Mouse (Mus musculus): ENCODE measurements around the gene Reln.

The Reln gene

GRCm38 (mm10) chr5:22118456-22118855 is 226.0 kb downstream of the Reln start:
- no peak for DNase-seq (ENCODE audit: low spot score)

DNA sequence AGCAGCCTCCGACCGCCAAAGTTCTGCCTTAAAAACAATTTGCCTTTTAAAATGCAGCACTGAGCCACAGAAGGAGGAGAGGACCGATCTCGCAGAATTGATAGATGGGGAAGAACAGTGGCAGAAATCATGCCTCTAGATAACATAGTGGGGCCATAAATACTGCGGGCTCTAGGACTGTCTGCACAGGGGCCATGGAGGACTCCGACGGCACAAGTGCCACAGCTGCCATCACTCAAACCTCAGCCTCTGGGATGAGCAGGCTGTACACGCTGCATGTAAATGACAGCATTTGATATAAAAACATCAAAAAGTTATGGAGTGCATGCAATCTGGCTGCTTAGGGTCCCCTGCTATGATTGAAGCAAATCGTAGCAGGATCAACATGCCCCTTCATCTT is 227.6 kb downstream of the Reln start:
- no peak for DNase-seq (ENCODE audit: low spot score)

GRCm38 (mm10) chr5:22106811-22107485 is 237.6 kb downstream of the Reln start:
- DNase-seq (ENCODE audit: low spot score), result no peak

DNA sequence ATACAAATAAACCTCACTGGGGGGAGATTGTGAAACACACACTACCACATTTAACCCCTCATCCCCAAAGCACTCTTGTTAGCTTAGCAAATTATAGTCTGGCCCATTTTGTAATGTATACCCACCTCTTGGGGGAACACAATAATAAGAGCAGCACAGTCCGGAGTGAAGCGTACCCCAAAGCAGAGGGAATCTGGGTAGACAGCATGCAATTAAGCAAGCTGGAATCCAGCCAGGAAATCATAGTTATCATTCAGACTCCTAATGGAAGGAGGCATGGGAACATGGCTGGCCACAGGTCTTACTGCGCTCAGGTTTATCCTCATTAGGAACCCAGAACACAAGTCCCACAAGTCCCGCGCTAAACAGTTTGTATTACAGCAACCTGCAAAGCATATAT is 249.5 kb downstream of the Reln start:
- no peak for DNase-seq (ENCODE audit: low spot score)

GRCm38 (mm10) chr5:22094043-22094442 is 250.5 kb downstream of the Reln start:
- DNase-seq (ENCODE audit: low spot score), result no peak

GRCm38 (mm10) chr5:22093157-22093865 is 251.2 kb downstream of the Reln start:
- DNase-seq (ENCODE audit: low spot score), result no peak

GRCm38 (mm10) chr5:22080468-22080986 is 264.0 kb downstream of the Reln start:
- DNase-seq (ENCODE audit: low spot score), result no peak

GRCm38 (mm10) chr5:22074971-22075370 is 269.5 kb downstream of the Reln start:
- no peak for DNase-seq (ENCODE audit: low spot score)

DNA sequence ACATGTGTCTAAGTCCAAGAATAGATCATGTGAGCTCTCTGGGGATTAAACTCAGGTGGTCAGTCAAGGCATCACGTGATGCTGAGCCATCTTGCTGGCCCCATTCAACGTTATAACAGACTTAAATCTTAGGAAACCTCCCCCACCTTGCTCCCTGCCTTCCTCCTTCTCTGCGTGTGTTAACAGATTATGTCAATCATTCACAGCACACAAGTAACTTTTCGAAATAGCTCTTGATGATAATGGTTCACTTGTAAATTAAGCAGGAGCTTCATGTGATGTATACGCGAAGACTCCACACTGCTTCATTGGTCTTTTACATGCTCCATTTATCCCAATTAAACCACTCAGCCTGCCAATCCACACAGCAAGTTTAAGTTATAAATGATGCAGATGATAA is 271.9 kb downstream of the Reln start:
- DNase-seq (ENCODE audit: low spot score), result no peak

GRCm38 (mm10) chr5:22059251-22059650 is 285.3 kb downstream of the Reln start:
- no peak for DNase-seq (ENCODE audit: low spot score)

DNA sequence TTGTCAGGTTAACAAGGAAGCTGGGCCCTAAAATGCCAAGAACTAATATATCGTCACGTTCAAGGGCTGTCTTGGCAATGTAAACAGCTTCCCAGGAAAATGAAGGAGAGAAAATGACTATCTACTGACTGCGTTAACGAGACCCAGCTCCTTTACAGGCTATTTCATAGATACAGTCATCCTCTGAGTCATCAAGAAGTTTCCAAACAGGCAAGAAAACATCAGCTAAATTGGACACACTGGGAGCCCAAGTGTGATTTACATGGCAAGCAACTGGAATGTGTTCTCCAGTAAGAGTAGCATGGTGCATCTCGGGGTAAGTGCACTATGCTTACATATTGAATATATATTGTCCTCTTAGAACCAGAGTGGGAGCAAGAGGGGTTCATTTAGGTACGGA is 302.7 kb downstream of the Reln start:
- no peak for DNase-seq (ENCODE audit: low spot score)

DNA sequence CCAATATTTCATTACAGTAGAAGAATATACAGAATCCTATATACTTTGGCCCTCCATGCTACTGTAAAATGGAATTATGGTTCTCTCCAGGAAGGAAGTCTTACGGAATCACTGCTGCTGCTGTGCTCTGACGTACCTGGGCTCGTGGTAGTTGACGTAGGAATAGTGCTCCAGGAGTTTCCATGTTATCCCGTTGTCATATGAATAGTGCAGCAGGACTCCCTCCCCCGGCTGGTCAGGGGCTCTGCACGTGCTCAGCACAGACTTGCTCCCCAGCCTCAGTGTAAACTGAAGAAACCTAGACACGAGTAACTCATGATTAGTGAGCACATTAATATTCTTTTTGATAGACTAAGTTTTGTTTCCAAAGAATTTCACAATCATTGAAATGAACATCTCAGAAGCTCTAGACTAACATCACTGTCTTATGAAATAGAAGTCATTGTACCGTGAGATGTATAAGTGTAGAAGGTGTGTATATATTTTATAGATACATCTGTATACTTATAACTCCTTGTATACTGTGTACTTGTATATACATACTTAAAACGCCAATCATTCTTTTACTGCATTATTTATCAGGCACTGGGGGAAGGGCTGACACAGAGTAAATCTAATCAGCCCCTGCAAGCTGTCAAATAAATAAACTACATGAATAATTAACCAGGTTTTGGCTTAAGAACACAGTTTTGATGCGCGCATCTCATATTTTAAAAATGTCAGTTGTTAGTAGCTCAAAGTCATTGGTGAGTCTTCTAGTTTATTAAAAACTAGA is 304.9 kb downstream of the Reln start:
- no peak for DNase-seq (ENCODE audit: low spot score)

GRCm38 (mm10) chr5:22035201-22035600 is 309.3 kb downstream of the Reln start:
- no peak for DNase-seq (ENCODE audit: low spot score)

DNA sequence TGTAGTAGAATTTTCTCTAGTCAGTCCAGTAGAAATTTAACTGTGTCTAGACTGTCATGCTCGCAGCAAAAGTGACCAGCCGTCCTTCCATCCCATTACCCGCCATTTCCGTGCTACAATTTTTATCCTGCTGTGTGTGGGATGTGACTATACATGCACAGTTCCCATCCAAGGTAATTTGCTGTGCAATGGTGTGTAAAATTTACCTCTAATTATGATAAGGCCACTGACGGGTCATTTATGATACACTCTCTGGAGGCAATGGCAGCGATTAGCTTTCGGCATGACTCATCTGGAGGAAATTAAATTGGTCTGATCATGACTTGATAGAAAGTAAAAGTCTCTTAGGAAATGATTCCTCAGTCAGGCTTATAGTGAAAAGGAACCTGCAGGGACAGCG is 311.5 kb downstream of the Reln start:
- no peak for DNase-seq (ENCODE audit: low spot score)

DNA sequence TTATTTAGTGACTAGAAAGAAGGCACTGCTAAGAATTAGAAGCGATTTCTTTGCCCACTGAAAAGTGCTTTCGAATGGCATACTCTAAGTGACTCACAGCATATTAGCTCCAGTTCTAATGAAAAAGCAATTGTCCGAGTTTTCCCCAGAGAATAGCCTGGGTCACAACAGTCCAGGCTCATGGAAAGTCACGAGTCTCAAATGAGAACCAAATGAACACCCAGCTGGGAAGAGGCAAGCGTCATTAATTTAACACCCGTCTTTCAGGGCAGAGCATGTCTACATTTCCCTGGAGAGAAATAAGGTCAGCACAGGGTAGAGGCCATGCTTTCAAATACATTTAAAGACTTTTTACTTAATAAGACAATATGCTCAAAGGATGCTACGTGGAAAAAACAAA is 312.8 kb downstream of the Reln start:
- no peak for DNase-seq (ENCODE audit: low spot score)

DNA sequence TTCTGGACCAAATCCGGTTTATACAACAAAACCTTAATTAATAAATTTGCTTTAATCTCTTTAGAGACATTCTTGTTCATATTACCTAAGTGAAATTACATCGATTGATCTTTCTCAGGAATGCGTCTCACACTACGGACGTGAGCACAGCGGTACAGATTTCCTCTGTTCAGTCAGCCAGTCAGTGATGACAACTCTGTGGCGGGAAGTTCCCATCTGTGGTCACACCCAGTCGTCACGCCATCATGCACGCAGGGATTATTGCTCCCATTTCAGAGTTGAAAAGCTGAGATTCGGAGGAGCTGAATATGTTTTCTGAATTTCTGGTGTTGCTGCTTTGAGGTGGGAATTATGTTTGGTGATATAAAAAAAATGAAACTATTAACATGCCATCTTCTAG is 316.1 kb downstream of the Reln start:
- no peak for DNase-seq (ENCODE audit: low spot score)

DNA sequence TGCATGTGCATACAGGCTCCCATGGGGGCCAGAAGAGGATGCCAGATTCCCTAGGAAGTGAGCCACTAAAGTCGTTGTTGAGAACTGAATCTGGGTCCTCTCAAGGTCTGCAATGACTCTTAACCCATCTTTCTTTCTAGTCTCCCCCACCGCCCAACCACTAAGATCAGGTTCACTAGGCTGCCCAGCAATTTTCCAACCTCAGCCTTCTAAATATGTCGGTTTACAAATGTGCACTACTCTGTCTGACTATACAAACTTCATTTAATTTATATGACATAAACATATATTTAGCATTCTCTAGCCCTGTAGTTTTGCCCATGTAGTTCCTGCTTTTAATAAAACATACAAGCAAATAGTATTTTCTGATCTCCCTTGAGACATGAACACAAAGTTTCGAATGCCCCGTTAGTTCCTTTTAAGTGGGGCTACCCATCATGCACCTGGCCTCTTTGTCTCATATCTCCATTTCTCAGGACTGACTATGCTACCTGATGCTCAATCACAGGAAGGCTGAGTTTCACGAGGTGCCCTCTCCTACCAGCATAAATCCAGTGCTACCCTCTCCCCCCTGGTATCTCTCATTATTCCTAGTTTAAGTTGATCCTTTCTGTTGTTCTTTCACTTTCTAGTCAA is 317.1 kb downstream of the Reln start:
- no peak for DNase-seq (ENCODE audit: low spot score)

- DNase-seq (ENCODE audit: low spot score), result no peak
Observed at GRCm38 (mm10) chr5:22025746-22026145, 318.8 kb downstream of the Reln start.

DNA sequence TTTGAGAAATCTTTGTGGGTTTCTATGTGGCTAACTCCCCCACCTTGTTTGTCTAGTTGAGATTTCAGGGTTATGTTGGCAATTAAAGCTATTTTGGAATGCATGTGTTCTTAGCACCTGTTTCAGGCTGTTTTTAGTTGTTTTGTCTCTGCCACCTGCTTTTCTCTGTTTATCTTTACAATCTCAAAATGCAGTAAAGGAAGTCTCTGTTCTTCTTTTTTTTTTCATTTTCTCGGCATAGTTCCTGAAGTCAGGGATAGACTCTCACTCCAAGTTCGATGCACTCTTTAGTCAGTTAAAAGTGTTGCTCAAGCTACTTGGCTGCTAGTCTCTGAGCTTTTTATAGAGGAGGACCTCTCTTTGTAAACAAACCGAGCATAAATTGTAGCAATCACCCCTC is 320.4 kb downstream of the Reln start:
- DNase-seq (ENCODE audit: low spot score), result no peak

DNA sequence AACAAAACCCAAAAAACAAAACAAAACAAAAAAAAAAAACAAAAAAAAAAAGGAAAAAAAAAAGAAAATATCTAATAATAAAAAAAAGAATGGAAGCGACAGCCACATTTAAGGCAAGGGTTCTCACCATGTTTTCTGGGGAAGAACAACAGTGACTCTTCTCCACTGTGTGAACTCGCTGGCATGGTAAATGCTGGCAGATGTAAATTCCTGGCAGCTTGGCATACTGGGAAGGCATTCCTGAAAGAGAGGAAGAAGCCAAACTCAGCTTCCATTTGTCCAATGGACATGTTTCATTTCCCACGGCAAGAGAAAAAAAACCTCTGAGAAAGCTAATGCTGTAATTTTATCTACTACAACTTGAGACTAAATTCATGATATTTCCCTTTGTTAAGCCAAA is 326.6 kb downstream of the Reln start:
- DNase-seq (ENCODE audit: low spot score), result no peak

GRCm38 (mm10) chr5:22014459-22014858 is 330.0 kb downstream of the Reln start:
- no peak for DNase-seq (ENCODE audit: low spot score)

DNA sequence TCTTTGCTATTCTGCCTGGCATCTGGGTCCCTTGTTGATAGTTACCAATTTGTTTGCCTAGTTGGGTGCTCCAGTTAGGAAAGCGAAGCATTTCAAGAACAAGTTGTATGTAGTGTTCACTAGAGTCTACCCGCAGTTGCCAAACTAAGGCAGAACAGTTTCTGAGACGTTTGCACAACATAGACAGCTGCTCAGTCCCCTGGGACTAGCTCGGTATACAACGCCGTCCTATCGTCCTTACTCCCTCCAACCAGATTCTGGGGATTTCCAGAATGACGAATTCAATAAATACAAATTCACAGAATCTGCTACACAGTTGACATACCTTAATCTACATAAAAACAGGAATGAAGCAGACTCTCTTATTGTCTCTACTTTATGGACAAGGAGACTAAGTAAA is 335.4 kb downstream of the Reln start:
- DNase-seq (ENCODE audit: low spot score), result no peak

All from urinary bladder, postnatal 14 days (tissue).